Mouse (Mus musculus) stomach, embryonic 16.5 days (tissue): ENCODE results near the gene Mrps21. TPM values are rescaled to one million over a fixed set of nuclear protein-coding genes. Genes with fewer than 3 reads are reported as not detected.

Experiments
- ATAC-seq: fragments of 200-750 bp; cut with Nextera tagmentation; 2 replicates; pipeline ENCODE4 v1.8.0; 2017; ENCODE audit warnings: moderate number of reproducible peaks, moderate TSS enrichment; ENCODE audit not compliant: insufficient read depth, low FRiP score
- H3K27ac ChIP-seq: fragments of 300-500 bp; sonication (generic); 2 replicates; pipeline ENCODE4 v1.5.1; 2014; ENCODE audit warnings: low read length
- H3K27me3 ChIP-seq: fragments of 300-500 bp; sonication (generic); 2 replicates; pipeline ENCODE4 v1.6.1; 2014; ENCODE audit warnings: low read length, control low read depth, mixed read lengths; ENCODE audit not compliant: control insufficient read depth, insufficient read depth
- H3K36me3 ChIP-seq: fragments of 300-500 bp; sonication (generic); 2 replicates; pipeline ENCODE4 v1.6.1; 2014; ENCODE audit warnings: low read length; ENCODE audit not compliant: control insufficient read depth, insufficient read depth
- H3K4me1 ChIP-seq: fragments of 300-500 bp; sonication (generic); 2 replicates; pipeline ENCODE4 v1.6.1; 2014; ENCODE audit warnings: low read length, control low read depth, mixed read lengths; ENCODE audit not compliant: control insufficient read depth, insufficient read depth
- H3K4me2 ChIP-seq: fragments of 300-500 bp; sonication (generic); 2 replicates; pipeline ENCODE4 v1.6.1; 2014; ENCODE audit warnings: low read depth, low read length, mixed read lengths
- H3K4me3 ChIP-seq: fragments of 300-500 bp; sonication (generic); replicated peaks from 2 replicates; pipeline ENCODE4 v1.5.1; 2014; ENCODE audit warnings: mild to moderate bottlenecking, low read length
- H3K9ac ChIP-seq: fragments of 300-500 bp; sonication (generic); 2 replicates; pipeline ENCODE4 v1.6.1; 2014; ENCODE audit warnings: low read length
- H3K9me3 ChIP-seq: fragments of 300-500 bp; sonication (generic); replicated peaks from 2 replicates; pipeline ENCODE4 v1.6.1; 2016; ENCODE audit warnings: low read length, control low read depth; ENCODE audit not compliant: control insufficient read depth
- WGBS: fragments of 180-500 bp; shearing (Covaris S2); extraction: QIAGEN DNeasy Blood & Tissue Kit; methylation state at CpG from one replicate; pipeline ENCODE4 v1.1.7; 2014; 5-methylcytosine and 5-hydroxymethylcytosine counted together
- polyA plus RNA-seq: library from polyadenylated mRNA; unstranded; fragments of >200 nt; fragmentation: Nextera tagmentation; extraction: Ambion mirVana; gene quantifications from 2 replicates; pipeline ENCODE4 v1.2.1, GENCODE M21; 2015

The Mrps21 gene
- polyA plus RNA-seq, 1 experiment from 2014 or later, result 321 TPM

DNA sequence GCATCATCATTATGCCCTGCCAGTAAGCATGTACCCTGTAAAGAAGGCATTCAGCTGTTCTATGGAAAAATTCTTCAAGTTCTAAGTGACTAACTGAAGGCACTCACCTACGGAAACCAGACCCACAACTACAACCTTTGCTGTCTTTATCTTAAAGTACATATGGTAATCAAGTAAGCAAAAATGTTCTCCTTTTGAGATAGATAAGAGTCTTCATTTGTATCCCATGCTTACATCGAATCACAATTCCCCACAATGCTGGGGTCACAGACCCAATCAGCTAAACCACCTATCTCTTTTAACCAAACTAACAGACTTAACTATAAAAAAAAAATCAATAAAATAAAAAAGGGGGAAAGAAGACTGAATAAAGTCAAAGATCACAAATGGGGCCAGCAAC lies 32.1 kb downstream of the Mrps21 start:
- Histone ChIP-seq H3K4me3 (no peak overlapping the region), H3K36me3 (peaks cover 35% of the 10 kb centered on the region), H3K27ac (no peak overlapping the region), H3K9ac (no peak overlapping the region), H3K9me3 (no peaks in the 10 kb centered on the region), H3K4me2 (no peak overlapping the region), H3K27me3 (no peaks in the 10 kb centered on the region), H3K4me1 (no peaks in the 10 kb centered on the region)
- no peak for ATAC-seq
- WGBS, result 80% methylated on average over 2 of the region's 2 CpGs

DNA sequence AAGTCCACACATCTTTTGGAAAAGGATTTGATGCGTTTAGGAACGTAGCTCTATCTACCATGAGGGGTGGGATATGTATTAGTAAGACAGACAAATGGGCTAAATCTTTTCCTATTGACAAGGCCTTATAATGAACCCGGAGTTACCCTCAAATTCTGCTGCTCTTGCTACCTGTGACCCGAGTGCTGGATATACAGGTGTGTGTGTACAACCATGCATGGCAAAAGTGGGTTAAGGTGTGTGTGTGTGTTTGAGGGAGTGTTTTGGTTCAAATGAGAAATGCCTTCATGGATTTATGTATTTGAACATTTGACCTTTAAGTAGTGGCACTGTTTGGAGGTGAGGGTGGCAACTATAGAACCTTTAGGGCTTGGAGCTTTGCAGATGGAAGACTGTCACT lies 42.3 kb downstream of the Mrps21 start:
- over 99% methylated on average over 4 of the region's 4 CpGs for WGBS
- H3K4me2 ChIP-seq, result no peak overlapping the region
- no peaks in the 10 kb centered on the region for H3K27me3 ChIP-seq
- no peak overlapping the region for H3K9ac ChIP-seq
- no peaks in the 10 kb centered on the region for H3K9me3 ChIP-seq
- H3K4me3 ChIP-seq, result no peak overlapping the region
- H3K27ac ChIP-seq, result no peak overlapping the region
- no peaks in the 10 kb centered on the region for H3K4me1 ChIP-seq
- peaks cover 32% of the 10 kb centered on the region for H3K36me3 ChIP-seq
- ATAC-seq, result no peak

DNA sequence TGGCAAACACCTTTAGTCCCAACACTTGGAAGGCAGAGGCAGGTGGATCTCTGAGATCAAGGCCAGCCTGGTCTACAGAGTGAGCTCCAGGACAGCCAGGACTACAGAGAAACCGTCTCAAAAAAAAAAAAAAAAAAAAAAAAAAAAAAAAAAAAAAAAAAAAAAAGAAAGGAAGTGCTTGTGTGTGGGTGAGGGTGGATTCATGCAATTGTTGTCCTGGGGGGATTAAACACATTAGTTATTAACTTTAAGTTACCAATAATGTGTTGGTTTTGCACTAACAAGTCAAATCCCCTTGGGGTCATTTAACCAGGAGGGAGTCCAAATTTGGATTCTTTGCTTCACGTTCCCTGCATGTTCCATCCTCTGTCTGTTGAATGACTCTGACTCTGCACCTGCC lies 45.0 kb downstream of the Mrps21 start:
- no peak for ATAC-seq
- no peak overlapping the region for H3K27ac ChIP-seq
- no peaks in the 10 kb centered on the region for H3K9me3 ChIP-seq
- no peak overlapping the region for H3K9ac ChIP-seq
- H3K36me3 ChIP-seq, result peaks cover 11% of the 10 kb centered on the region
- no peaks in the 10 kb centered on the region for H3K4me1 ChIP-seq
- WGBS, result 58% methylated on average over 2 of the region's 2 CpGs
- no peaks in the 10 kb centered on the region for H3K27me3 ChIP-seq
- H3K4me2 ChIP-seq, result no peak overlapping the region
- no peak overlapping the region for H3K4me3 ChIP-seq

DNA sequence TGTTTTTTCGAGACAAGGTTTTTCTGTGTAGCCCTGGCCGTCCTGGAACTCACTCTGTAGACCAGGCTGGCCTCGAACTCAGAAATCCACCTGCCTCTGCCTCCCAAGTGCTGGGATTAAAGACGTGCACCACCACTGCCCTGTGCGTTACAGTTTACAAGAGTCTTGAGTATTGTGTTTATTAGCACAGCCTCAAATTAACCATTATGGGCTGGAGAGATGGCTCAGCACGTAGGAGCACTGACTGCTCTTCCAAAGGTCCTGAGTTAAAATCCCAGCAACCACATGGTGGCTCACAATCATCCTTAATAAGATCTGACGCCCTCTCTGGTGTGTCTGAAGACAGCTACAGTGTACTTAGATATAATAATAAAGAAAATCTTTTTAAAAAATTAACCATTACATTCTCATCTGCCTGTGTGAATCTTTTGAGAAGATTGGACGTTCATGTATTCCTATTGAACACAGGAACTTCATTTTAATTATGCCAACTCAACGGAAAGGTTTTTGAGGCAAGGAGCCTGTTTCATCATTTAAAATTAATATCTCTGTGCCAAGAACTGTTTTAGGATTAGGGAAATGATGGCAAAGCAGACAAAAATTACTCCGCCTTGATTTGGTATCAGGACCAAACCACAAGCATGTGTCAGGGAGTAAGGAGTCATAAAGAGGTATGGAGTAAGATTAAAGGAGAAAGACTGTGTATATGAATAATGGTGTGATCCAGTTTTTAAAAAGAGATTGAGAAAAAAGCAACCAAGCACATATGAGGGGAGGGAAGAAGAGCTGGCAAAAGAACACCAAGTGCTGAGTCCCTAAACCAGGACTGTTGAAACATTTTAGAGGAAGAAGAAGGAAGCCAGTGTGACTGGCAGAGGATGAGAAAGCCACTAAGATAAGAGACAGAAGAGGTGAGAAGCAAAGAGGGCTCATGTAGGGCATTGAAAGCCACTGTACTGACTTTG lies 51.0 kb downstream of the Mrps21 start:
- WGBS, result 32% methylated on average over 10 of the region's 10 CpGs

DNA sequence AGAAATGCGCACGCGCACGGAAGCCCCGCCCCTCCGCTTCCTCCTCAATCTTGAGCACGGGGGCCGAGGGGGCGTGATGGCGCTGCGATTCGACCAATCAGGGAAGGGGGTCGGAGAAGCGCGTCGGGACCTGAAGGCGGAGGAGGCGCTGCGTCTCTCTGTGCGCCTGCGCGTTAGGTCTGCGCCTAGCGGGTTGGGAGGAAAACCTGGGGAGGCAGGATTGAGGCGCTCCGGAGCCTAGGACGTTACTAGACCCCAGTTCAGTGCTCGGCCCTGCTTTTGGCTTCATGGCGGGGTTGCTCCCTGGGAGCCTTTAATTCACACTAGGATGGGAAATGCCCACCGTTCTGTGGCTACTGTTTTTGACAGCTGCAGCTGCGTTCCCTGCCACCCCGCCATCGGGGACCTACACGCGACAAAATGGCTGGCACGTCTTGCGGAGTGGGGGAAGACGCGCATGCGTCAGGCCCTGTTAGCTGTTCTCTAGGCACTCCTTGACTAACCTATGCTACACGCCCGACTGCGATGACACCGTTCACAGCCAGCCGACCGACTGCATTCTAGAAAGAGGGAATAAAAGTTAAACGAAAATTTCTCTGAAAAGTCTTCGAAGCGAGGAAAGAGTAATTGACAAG lies 51.9 kb downstream of the Mrps21 start:
- Histone ChIP-seq H3K9ac (peak overlapping the region; percentile 86), H3K27me3 (no peaks in the 10 kb centered on the region), H3K27ac (peak overlapping the region; percentile 100), H3K4me1 (peaks cover 6% of the 10 kb centered on the region; the same call in 1 of the 2 replicates), H3K36me3 (no peaks in the 10 kb centered on the region), H3K9me3 (no peaks in the 10 kb centered on the region), H3K4me2 (peak overlapping the region; percentile 71), H3K4me3 (peak overlapping the region; percentile 72)
- under 1% methylated on average over 49 of the region's 49 CpGs for WGBS
- ATAC-seq, result peak; percentile 96

More for the DNA sequence above, 51.0 kb downstream of the Mrps21 start:
- no peaks in the 10 kb centered on the region for H3K27me3 ChIP-seq
- H3K27ac ChIP-seq, result peak overlapping the region; percentile 99
- H3K36me3 ChIP-seq, result no peaks in the 10 kb centered on the region
- peak overlapping the region; percentile 86 for H3K9ac ChIP-seq
- no peak for ATAC-seq
- no peaks in the 10 kb centered on the region for H3K9me3 ChIP-seq
- peaks cover 6% of the 10 kb centered on the region; the same call in 1 of the 2 replicates for H3K4me1 ChIP-seq
- H3K4me2 ChIP-seq, result peak overlapping the region; percentile 71
- peak overlapping the region; percentile 72 for H3K4me3 ChIP-seq

DNA sequence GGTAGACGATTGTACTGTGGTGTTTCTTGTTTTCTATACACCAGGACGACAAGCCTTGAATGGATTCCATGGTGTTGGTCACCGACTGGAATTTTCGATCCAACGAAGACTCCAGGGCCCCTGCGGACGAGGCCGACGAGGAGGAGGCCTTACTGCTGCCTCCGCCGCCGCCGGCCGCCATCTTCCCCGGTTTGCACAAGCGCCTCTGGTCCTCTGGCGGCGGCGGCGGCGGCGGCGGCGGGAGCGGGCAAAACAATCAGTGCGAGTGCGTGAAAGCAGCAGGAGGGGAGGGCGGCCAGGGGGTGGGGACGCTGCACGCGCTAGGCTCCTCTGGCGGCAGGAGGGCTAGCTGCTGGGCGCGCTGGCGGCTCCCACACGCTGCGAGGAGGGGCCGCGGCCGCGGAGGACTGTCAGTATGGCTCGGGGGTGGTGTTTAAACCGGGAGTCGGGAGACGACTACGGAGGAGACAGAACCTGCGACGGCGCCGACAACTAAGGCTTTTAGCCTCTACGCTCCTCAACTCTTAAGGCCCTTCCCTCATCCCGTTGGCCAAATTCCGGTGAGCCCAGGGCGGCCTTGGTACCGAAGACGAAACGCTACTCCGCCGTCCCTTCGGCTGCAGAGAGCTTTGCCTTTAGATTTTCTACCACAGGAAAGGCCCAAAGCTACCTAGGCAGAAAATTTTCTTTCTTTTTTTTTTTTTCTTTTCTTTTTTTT lies 52.6 kb downstream of the Mrps21 start, which contains the start of gene Rprd2:
Gene Rprd2, minus strand, starts transcription at position 293 of the 718 bp plus-strand sequence.
- Histone ChIP-seq H3K4me3 (peak within 1 kb of the TSS; percentile 72), H3K9me3 (no peaks in the 10 kb centered on the region), H3K27me3 (no peaks in the 10 kb centered on the region), H3K27ac (peak within 1 kb of the TSS; percentile 100), H3K36me3 (no peaks in the 10 kb centered on the region), H3K9ac (peak within 1 kb of the TSS; percentile 95), H3K4me2 (peak within 1 kb of the TSS; percentile 71), H3K4me1 (peaks cover 6% of the 10 kb centered on the region; the same call in 1 of the 2 replicates)
- peak; percentile 55 for ATAC-seq
- WGBS, result under 1% methylated on average over 60 of the region's 60 CpGs

DNA sequence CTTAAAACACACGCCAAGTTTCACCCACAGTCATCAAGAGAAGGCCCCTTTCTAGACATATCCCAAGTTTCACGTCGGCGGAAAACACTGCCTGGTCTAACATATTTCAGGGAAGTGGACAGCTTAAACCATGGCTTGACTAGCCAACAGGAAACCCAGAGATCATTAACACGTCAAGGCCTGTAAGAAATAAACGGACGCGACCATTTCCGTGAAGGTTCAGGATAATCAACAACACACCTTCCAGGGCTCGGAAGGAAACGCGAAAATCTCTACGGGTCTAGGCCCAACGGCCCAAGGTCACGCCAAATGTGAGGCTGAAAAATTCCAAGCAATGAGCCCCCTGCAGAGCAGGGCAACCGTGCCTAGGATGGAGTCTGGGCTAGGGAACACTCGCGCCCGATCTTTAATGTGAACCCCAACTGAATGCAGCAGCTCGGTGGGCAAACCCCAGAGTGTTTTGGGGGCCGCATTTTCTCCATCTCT lies 53.2 kb downstream of the Mrps21 start:
- Histone ChIP-seq H3K4me2 (peak overlapping the region; percentile 65), H3K27ac (peak overlapping the region; percentile 100), H3K9me3 (no peaks in the 10 kb centered on the region), H3K4me1 (peaks cover 6% of the 10 kb centered on the region; the same call in 1 of the 2 replicates), H3K36me3 (no peaks in the 10 kb centered on the region), H3K4me3 (peak overlapping the region; percentile 72), H3K9ac (peak overlapping the region; percentile 95), H3K27me3 (no peaks in the 10 kb centered on the region)
- ATAC-seq, result no peak
- under 1% methylated on average over 21 of the region's 21 CpGs for WGBS

DNA sequence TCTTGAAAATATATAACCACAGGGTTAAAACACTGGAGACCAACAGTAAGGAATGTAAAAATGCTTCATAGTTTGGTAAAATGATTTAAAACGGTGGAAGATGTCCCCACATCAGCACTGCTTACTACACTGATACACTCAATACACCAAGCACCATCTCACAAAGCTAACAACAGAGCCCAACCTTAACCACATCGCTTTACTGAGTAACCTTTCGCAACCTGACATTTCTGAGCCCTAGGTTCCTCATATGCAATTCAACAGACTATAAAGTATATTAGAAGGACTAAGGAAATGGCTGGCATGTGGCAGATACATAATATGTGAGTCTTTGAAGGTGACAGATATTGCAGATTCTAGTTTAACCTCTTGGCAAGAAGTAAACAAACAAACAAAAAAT lies 54.6 kb downstream of the Mrps21 start:
- peaks cover 6% of the 10 kb centered on the region; the same call in 1 of the 2 replicates for H3K4me1 ChIP-seq
- no peak overlapping the region for H3K9ac ChIP-seq
- no peak overlapping the region for H3K27ac ChIP-seq
- H3K4me3 ChIP-seq, result no peak overlapping the region
- no peaks in the 10 kb centered on the region for H3K9me3 ChIP-seq
- H3K36me3 ChIP-seq, result no peaks in the 10 kb centered on the region
- WGBS, result 76% methylated on average over 3 of the region's 3 CpGs
- peak overlapping the region; percentile 5; the same call in 1 of the 2 replicates for H3K4me2 ChIP-seq
- ATAC-seq, result no peak
- H3K27me3 ChIP-seq, result no peaks in the 10 kb centered on the region
